Mouse (Mus musculus): ENCODE data around the gene Map2k2.

Gene Map2k2

GRCm38 (mm10) chr10:81094931-81095678, 10.6 kb upstream of the Map2k2 start:
- no peak for DNase-seq (ENCODE audit: low spot score in 2 of 2)

GRCm38 (mm10) chr10:81106113-81106721, 502 bp downstream of the Map2k2 start:
- peak; percentile 82 to 88 for DNase-seq (ENCODE audit: low spot score in 2 of 2)

GRCm38 (mm10) chr10:81112946-81113345, 7.2 kb downstream of the Map2k2 start:
- DNase-seq (ENCODE audit: low spot score in 2 of 2): no peak

DNA sequence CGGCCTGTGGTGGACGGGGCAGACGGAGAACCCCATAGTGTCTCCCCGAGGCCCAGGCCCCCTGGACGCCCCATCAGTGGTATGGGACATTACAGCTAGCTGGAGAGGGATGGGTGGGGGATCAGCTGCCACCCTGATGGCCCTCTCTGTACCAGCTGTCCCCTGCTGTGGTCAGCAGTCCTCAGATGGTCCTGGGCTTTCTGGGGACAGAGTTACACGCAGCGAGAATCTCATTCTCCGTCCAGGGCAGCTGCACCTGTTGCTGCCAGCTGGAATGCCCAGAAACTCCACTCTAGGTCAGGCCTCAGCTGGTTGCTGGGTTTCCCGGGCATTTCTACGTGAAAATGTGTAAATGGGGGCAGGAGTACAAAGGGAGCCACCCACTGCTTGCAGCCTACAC, 13.9 kb downstream of the Map2k2 start:
- DNase-seq (ENCODE audit: low spot score in 2 of 2): no peak

DNA sequence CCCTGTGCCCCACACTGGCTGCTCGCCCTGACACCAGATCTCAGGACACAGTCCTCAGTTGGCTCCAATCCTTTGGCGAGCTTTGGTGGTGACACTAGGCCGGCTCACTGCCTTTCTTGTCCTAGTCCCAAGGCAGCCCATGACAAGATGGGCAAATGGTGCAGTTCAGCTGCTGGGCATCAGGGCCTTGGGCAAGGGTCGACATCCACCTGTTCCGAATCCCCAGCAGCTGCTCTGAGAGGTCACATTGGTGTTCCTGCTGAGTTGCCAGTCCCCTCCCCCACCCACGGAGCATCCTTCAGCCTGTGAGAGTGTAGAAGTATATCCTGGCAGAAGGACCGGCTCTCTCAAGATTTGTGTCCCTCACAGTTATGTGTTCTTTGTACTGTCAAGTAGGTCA, 14.9 kb downstream of the Map2k2 start:
- no peak for DNase-seq (ENCODE audit: low spot score in 2 of 2)

DNA sequence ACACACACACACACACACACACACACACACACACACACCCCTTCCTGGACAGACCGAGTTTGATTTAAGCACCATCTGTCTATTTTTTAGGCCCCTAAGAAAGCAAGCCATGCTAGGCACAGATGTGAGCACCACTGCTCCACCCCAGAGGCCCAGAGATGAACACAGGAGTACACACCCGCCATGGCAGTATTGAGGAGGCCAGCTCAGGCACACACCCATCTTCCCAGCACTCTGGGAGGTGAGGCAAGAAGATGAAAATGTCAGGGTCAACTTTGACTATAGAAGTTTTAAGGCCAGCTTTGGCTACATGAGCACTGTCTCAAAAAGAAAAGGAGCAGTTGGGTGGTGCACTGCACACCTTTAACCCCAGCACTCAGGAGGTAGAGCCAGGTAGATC, 17.2 kb downstream of the Map2k2 start:
- DNase-seq (ENCODE audit: low spot score in 2 of 2): no peak

DNA sequence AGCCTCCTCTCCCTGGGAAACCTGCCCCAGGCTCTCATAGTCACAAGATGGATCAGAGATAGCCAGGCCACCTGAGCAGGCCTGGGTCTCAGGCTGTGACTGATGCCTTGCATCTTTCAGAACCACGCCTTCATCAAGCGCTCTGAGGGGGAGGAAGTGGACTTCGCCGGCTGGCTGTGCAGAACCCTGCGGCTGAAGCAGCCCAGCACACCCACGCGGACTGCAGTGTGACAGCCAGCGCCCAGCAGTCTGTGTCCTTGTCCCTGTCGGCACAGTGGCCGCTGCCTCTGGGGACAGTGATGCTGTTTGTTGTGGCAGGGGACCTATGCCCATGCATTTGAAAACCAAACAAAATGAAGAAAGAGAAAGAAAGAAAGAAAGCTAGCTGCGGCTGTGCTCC, 17.8 kb downstream of the Map2k2 start:
- DNase-seq (ENCODE audit: low spot score in 2 of 2): no peak

GRCm38 (mm10) chr10:81134181-81134587, 28.5 kb downstream of the Map2k2 start:
- DNase-seq (ENCODE audit: low spot score in 2 of 2): no peak

DNA sequence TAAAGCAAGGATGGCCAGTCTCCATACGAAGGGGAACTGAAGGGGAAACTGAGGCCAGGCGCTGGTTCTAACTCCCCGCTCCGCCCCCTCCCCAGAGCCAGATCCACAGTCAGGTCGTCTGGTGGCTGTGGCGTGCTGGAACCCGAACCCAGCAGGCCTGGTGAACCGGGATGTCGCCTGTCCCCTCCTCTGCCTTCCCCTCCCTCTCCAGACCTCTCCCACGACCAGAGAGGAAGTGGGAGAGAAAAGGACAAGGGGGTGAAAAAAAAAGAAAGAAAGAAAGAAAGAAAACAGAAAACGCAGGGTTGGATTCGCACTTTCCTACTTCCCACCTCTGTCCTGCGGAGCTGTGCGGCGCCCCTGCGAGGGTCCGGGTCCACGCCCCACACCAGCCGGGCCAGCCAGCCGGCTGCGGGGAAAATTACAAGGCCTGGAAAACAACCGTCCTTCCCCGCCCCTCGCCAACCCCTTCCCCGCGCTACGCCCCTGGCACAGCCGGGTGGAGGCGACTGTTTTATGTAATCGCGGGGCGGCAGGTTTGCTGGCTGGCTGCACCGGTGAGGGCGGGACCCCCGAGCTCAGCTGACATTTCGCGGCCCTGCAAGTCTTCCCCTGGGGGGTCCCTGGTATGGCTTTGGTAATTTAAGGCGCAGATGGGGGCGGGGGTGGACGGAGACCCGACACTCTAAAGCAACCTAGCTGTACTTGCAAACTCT, 29.4 kb downstream of the Map2k2 start, which contains the start of gene Zbtb7a:
TSS of gene Zbtb7a (plus strand) at position 255 of the 716 bp plus-strand sequence.
- DNase-seq (ENCODE audit: low spot score in 2 of 2): peak; percentile 25 to 36

- peak; percentile 42 to 51 for DNase-seq (ENCODE audit: low spot score in 2 of 2)
Observed at GRCm38 (mm10) chr10:81135831-81136705, 30.4 kb downstream of the Map2k2 start.

GRCm38 (mm10) chr10:81136706-81137231, 31.1 kb downstream of the Map2k2 start:
- peak; percentile 81 to 84 for DNase-seq (ENCODE audit: low spot score in 2 of 2)

DNA sequence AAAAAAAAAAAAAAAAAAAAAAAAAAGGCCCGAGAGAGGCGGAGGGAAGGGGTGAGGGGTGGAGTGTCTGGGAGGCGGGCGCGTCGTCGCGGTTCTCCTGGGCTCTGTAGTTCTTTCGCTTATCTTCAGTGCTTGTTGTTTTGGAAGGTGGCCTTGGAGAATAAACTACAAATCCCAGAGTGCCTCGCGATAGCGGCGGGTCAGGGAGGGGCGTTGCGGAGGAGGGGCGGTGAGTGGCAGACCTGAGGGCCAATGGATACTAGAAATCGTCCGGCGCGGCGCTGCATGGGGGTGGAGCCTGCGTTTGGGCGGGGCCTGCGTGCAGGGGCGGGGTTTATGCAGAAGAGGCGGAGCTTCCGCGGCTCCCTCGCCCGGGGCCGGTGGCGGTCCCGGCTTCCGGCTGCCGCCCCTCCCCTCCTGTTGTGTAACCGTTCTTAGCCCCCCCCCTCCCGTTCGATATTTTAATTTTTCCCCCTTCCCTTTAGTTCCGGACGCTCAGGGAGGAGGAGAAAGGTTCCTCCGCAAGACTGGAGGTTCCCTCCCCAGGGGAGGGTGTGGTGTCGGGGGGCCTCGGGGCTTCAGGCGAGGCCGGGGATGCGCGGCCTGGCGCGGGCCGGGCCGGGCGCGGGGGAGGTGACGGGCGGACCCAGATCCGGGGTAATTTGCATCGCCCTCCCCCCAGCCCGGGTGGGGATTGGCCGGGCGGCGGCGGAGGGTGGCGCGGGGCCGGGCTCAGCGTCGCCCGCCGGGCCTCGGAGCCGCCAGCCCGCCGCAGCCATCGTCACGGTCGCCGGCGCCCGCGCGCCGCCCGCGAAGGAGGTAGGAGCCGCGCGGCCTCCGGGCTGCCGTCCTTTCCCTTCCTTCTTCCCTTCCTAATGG, 31.8 kb downstream of the Map2k2 start:
- DNase-seq (ENCODE audit: low spot score in 2 of 2): peak; percentile 99 to 100

DNA sequence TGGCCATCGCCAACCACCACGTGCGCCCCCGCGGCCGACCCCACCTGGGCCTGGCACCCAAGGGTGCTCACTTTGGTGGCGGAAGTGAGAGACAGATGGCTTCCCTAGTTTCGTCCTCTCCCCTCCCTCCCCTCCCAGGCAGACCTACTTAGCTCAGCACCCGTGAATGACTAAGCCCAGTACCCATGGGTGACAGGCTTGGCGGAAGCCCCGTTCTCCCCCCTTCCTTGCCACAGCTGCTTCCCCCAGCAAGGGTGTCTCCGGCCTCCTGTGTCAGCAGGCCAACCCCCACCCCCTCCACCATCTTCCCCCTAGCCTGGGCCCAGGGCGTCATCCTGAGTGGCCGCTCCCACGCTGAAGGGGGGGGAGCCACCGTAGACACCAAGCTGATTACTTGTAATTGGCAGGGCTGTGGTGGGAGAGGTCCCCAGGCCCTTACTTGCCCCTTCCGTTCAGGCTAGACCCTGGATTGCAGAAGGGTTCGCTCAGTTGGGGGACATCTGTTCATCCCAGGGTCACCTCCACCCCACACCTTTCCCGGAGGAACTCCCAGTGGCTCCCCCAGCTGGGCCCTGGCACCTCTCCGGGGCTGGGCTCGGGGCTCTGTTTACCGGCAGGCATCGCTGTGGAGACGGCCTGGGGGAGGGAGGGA, 32.5 kb downstream of the Map2k2 start:
- DNase-seq (ENCODE audit: low spot score in 2 of 2): peak; percentile 64 to 70

GRCm38 (mm10) chr10:81138821-81139528, 33.3 kb downstream of the Map2k2 start:
- DNase-seq (ENCODE audit: low spot score in 2 of 2): no peak

- no peak for DNase-seq (ENCODE audit: low spot score in 2 of 2)
Observed at GRCm38 (mm10) chr10:81139529-81139846, 33.8 kb downstream of the Map2k2 start.

DNA sequence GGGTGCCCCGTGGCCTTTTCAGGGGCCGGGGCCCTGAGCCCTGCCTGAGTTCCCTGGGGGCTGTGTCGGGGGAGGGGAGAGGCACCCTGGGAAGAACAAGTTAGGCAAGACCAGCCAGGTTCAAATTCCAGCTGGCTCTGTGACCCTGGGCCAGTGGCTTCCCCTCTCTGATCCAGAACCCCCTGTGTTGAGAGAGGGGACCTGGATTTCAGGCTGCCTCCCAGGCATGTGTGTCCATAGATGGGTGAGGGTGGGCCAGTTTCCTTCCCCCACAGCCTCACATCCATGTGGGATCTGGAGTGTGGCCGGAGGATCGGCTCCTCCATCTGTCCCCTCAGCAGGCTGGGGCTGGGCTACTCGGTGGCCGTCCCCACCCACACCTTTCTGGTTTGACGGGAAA, 34.3 kb downstream of the Map2k2 start:
- DNase-seq (ENCODE audit: low spot score in 2 of 2): no peak

- no peak for DNase-seq (ENCODE audit: low spot score in 2 of 2)
Observed at GRCm38 (mm10) chr10:81140717-81141454, 35.2 kb downstream of the Map2k2 start.

DNA sequence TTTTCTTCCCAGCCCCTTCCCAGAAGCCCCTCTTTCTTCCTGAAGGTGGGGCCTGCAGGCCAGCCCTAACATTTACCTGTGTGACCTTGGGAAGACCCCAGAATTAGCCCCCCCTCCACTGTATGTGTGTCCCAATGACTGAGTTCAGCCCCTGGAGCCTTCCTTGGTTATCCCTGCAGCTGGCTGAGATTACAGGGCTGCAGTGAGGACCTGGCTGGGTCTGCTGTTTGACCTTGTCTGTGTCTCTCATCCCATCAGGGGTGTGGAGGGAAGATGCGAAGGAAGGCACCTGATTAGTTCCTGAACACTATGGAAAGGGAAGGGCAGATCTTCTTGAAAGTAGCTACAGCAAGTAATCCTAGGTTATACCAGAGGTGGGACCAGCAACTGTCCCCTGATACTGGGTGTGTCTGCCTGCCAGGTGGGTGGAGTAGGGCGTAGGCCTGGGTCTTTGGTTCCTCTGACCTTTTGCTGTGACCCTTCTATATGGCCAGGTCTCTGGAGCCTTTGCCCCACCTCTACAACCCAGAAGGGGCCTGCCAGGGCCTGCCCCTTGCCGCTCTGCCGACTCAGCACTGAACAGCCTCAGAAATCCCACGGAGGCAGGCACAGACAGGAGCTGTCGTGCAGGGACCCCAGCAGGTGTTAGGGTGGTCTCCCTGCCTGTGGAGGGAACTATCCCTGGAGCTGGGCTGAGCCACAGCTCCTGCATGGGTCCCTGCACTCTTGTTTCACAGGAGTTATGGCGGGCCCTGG, 35.9 kb downstream of the Map2k2 start:
- DNase-seq (ENCODE audit: low spot score in 2 of 2): no peak
